Mouse (Mus musculus): ENCODE results near the gene Dzip3. TPM values are rescaled to one million over a fixed set of nuclear protein-coding genes. Genes with fewer than 3 reads are reported as not detected.

Gene Dzip3
- polyA plus RNA-seq (2015; fragmentation: Illumina TruSeq; extraction: RNeasy Lipid Tissue Mini Kit (QIAGEN cat#74804); ENCODE audit: low read depth, low replicate concordance): 78.1 TPM

DNA sequence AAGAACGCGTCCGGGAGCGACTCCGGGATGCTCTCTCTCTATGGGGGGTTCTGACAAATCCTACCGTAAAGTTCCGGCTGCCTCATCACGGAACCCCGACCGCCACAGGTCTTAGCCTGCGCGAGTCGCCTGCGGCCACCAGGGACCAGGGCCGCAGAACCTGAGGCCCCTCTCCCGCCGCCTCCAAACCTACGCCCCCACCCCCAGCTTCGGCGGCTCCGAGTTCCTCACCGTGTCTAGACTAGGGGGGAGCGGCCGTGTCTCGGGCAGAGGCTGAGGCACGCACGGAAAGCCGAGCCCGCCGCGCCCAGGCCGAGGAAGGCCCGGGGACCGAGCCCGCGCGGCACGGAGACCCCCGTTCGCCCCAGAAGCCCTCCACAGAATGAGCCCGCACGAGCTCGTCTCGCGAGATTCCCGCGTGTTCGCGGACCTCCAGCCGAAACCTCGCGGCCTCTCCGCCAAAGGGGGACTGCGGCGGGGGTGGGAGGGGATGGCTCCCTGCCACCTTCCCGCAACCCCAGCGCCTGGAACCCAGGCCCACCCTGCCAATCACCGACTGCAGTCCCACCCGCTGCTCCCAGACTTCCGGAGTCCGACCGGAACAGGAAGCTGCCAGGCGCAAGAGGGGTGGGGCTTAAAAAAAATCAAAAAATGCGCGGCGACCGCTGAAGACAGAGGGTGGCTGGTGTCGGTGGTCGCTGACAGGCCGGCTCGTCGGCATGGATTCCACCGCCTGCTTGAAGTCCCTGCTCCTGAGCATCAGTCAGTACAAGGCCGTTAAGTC is at the start of gene Dzip3, which contains the start of gene Cip2a:
TSS of gene Dzip3 (minus strand) at position 607 of the 784 bp plus-strand sequence.
TSS of gene Cip2a (plus strand) at position 627 of the 784 bp plus-strand sequence.

Other genes with a start within 250 kb of the Dzip3 start
- gene Trat1, start 222.1 kb downstream of the Dzip3 start, polyA plus RNA-seq (2015; fragmentation: Illumina TruSeq; extraction: RNeasy Lipid Tissue Mini Kit (QIAGEN cat#74804); ENCODE audit: low read depth, low replicate concordance): 0.12 TPM
- not detected for gene Retnlb, start 177.3 kb downstream of the Dzip3 start, polyA plus RNA-seq (2015; fragmentation: Illumina TruSeq; extraction: RNeasy Lipid Tissue Mini Kit (QIAGEN cat#74804); ENCODE audit: low read depth, low replicate concordance)
- gene Retnla, start 151.6 kb downstream of the Dzip3 start, polyA plus RNA-seq (2015; fragmentation: Illumina TruSeq; extraction: RNeasy Lipid Tissue Mini Kit (QIAGEN cat#74804); ENCODE audit: low read depth, low replicate concordance): not detected
- gene Retnlg, start 121.5 kb downstream of the Dzip3 start, polyA plus RNA-seq (2015; fragmentation: Illumina TruSeq; extraction: RNeasy Lipid Tissue Mini Kit (QIAGEN cat#74804); ENCODE audit: low read depth, low replicate concordance): not detected
- 3.6 TPM for gene Cip2a, start within 50 bp of the Dzip3 start, polyA plus RNA-seq (2015; fragmentation: Illumina TruSeq; extraction: RNeasy Lipid Tissue Mini Kit (QIAGEN cat#74804); ENCODE audit: low read depth, low replicate concordance)
- gene Myh15, start 63.3 kb upstream of the Dzip3 start, polyA plus RNA-seq (2015; fragmentation: Illumina TruSeq; extraction: RNeasy Lipid Tissue Mini Kit (QIAGEN cat#74804); ENCODE audit: low read depth, low replicate concordance): 0.71 TPM

All from brain, adult 10 weeks (tissue).